Mouse (Mus musculus): ENCODE measurements around the gene R3hdml.

- TF ChIP-seq CTCF (IDR thresholded peaks at IDR 0.05; ENCODE audit: control insufficient read depth, insufficient read depth, low read length): no peak
- TF ChIP-seq POLR2A (IDR thresholded peaks at IDR 0.05; ENCODE audit: borderline replicate concordance, control insufficient read depth, low read depth, low read length): no peak
Measured at GRCm38 (mm10) chr2:163471136-163471535, 21.0 kb upstream of the R3hdml start.
